Mouse (Mus musculus) cerebellum, adult 2 months (tissue): ENCODE data around the gene Acadm.
A peak's percentile ranks its signal among the peaks of the same experiment; 100 is the strongest.

ENCODE experiments used
- CTCF ChIP-seq: fragments of 200-500 bp; IDR thresholded peaks from 2 replicates; pipeline ENCODE4 v1.5.1; 2011; ENCODE audit warnings: low read depth, mild to moderate bottlenecking, control low read depth, low read length, moderate library complexity, borderline replicate concordance; ENCODE audit not compliant: insufficient read depth
- POLR2A ChIP-seq: fragments of 200-500 bp; IDR thresholded peaks from 2 replicates; pipeline ENCODE4 v1.6.1; 2011; ENCODE audit warnings: low read length, control low read depth, borderline replicate concordance; ENCODE audit not compliant: insufficient read depth

DNA sequence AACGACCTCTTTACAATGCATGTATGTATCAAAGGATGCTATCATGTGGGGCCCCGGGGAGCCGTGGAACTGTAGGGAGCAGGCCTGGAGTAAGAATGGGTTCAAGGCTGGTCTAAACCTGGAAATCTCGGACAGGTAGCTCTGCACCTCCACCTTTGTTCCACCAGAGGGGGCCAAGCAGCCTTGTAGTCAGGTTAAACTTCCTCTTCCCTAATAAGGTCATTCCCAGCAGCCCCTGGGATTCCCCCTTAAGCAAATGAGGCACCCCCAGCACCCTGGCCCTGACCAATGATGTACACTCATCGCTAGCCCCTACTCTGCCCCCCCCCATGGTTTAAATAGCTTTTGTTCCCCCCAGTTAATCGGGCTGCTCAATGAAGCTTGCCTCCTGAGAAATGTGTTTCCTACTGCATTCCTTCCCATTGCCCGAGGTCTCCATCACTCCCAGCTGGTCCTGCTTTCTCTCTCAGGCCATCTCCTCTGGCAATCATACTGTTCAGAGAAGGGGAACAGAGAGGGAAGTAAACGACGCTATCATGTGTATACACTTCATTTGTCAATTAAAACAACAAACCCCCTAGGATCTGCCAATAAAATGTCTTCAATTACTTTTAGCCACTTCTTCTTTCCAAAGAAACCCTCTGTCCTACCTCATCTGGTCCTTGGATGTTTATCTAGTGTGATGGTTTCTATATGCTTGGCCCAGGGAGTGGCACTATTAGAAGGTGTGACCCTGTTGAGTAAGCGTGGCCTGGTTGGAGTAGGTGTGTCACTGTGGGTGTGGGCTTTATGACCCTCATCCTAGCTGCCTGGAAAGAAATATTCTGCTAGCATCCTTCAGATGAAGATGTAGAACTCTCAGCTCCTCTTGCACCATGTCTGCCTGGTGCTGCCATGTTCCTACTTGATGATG is 40.3 kb upstream of the Acadm start:
- TF ChIP-seq POLR2A = no peak
- TF ChIP-seq CTCF = peak; percentile 67
